Mouse (Mus musculus) heart, embryonic 15.5 days (tissue): ENCODE data around the gene Abcb4. TPM values are rescaled to one million over a fixed set of nuclear protein-coding genes. Genes with fewer than 3 reads are reported as not detected.
"Not testable (repeated sequence)": the region's sequence is repeated elsewhere in the genome, so short reads cannot be mapped to it uniquely, and the experiment has no call there.

Experiments
- ATAC-seq: fragments of 200-750 bp; cut with Nextera tagmentation; replicated peaks from 2 replicates; pipeline ENCODE4 v1.8.0; 2017; ENCODE audit warnings: low read depth, moderate TSS enrichment; ENCODE audit not compliant: insufficient number of reproducible peaks, insufficient read depth, low FRiP score
- H3K27ac ChIP-seq: fragments of 300-500 bp; sonication (generic); 2 replicates; pipeline ENCODE4 v1.5.1; 2015; ENCODE audit warnings: mild to moderate bottlenecking, inconsistent platforms
- H3K27me3 ChIP-seq: fragments of 300-500 bp; sonication (generic); 2 replicates; pipeline ENCODE4 v1.6.1; 2015; ENCODE audit warnings: inconsistent platforms
- H3K36me3 ChIP-seq: fragments of 300-500 bp; sonication (generic); 2 replicates; pipeline ENCODE4 v1.6.1; 2015; ENCODE audit warnings: mild to moderate bottlenecking, inconsistent platforms
- H3K4me1 ChIP-seq: fragments of 300-500 bp; sonication (generic); replicated peaks from 2 replicates; pipeline ENCODE4 v1.6.1; 2015; ENCODE audit warnings: inconsistent platforms
- H3K4me2 ChIP-seq: fragments of 300-500 bp; sonication (generic); 2 replicates; pipeline ENCODE4 v1.6.1; 2015; ENCODE audit warnings: inconsistent platforms, mild to moderate bottlenecking, moderate library complexity
- H3K4me3 ChIP-seq: fragments of 300-500 bp; sonication (generic); 2 replicates; pipeline ENCODE4 v1.5.1; 2015; ENCODE audit warnings: mild to moderate bottlenecking, inconsistent platforms
- H3K9ac ChIP-seq: fragments of 300-500 bp; sonication (generic); 2 replicates; pipeline ENCODE4 v1.6.1; 2015; ENCODE audit warnings: mild to moderate bottlenecking, inconsistent platforms
- H3K9me3 ChIP-seq: fragments of 300-500 bp; sonication (generic); replicated peaks from 2 replicates; pipeline ENCODE4 v1.6.1; 2016; ENCODE audit warnings: inconsistent platforms
- WGBS: fragments of 180-500 bp; shearing (Covaris S2); methylation state at CpG from one replicate; pipeline ENCODE4 v1.1.7; 2015; ENCODE audit warnings: mixed read lengths; 5-methylcytosine and 5-hydroxymethylcytosine counted together
- polyA plus RNA-seq: library from polyadenylated mRNA; unstranded; fragments of >200 nt; fragmentation: Nextera tagmentation; extraction: Ambion mirVana; gene quantifications from 2 replicates; pipeline ENCODE4 v1.2.1, GENCODE M21; 2015

The Abcb4 gene
- polyA plus RNA-seq, 1 experiment from 2014 or later, result 0.45 TPM

GRCm38 (mm10) chr5:8916400-8916799, 22.9 kb downstream of the Abcb4 start:
- H3K4me1 ChIP-seq, result no peaks in the 10 kb centered on the region
- no peak for ATAC-seq
- no peaks in the 10 kb centered on the region for H3K27me3 ChIP-seq
- H3K9ac ChIP-seq, result no peak overlapping the region
- H3K4me2 ChIP-seq, result no peak overlapping the region
- H3K36me3 ChIP-seq, result no peaks in the 10 kb centered on the region
- H3K9me3 ChIP-seq, result no peaks in the 10 kb centered on the region
- H3K4me3 ChIP-seq, result no peak overlapping the region
- no peak overlapping the region for H3K27ac ChIP-seq
- WGBS, result 70% methylated on average over 2 of the region's 2 CpGs

- Histone ChIP-seq H3K27me3 (no peaks in the 10 kb centered on the region), H3K27ac (no peak overlapping the region), H3K36me3 (no peaks in the 10 kb centered on the region), H3K9ac (no peak overlapping the region), H3K4me1 (no peaks in the 10 kb centered on the region), H3K9me3 (no peaks in the 10 kb centered on the region), H3K4me2 (no peak overlapping the region), H3K4me3 (no peak overlapping the region)
- WGBS, result 59% methylated on average over 6 of the region's 6 CpGs
- ATAC-seq, result no peak
These were observed 23.6 kb downstream of the Abcb4 start for GRCm38 (mm10) chr5:8917069-8917468.

- H3K4me3 ChIP-seq, result no peak overlapping the region
- H3K36me3 ChIP-seq, result no peaks in the 10 kb centered on the region
- 0 out of 2 replicates have a peak, but pooled peaks cover 5% of the 10 kb centered on the region for H3K9me3 ChIP-seq
- H3K4me2 ChIP-seq, result no peak overlapping the region
- ATAC-seq, result no peak
- 82% methylated on average over 9 of the region's 9 CpGs for WGBS
- no peak overlapping the region for H3K9ac ChIP-seq
- no peaks in the 10 kb centered on the region for H3K27me3 ChIP-seq
- H3K4me1 ChIP-seq, result no peaks in the 10 kb centered on the region
- H3K27ac ChIP-seq, result no peak overlapping the region
These were observed 34.9 kb downstream of the Abcb4 start for GRCm38 (mm10) chr5:8928440-8928839.

GRCm38 (mm10) chr5:8937965-8938364, 44.4 kb downstream of the Abcb4 start:
- Histone ChIP-seq H3K9ac (no peak overlapping the region), H3K36me3 (no peaks in the 10 kb centered on the region), H3K4me2 (no peak overlapping the region), H3K27me3 (no peaks in the 10 kb centered on the region), H3K9me3 (no peaks in the 10 kb centered on the region), H3K27ac (no peak overlapping the region), H3K4me1 (no peaks in the 10 kb centered on the region), H3K4me3 (no peak overlapping the region)
- WGBS, result 83% methylated on average over 7 of the region's 7 CpGs
- ATAC-seq, result no peak

- ATAC-seq, H3K4me2 ChIP-seq, H3K36me3 ChIP-seq, H3K27me3 ChIP-seq, H3K9me3 ChIP-seq, H3K4me3 ChIP-seq, H3K4me1 ChIP-seq, H3K27ac ChIP-seq, H3K9ac ChIP-seq: not testable (repeated sequence)
- no CpG with 5 or more reads among the region's 1 CpGs for WGBS
These were observed 47.7 kb downstream of the Abcb4 start for GRCm38 (mm10) chr5:8941266-8941665.

DNA sequence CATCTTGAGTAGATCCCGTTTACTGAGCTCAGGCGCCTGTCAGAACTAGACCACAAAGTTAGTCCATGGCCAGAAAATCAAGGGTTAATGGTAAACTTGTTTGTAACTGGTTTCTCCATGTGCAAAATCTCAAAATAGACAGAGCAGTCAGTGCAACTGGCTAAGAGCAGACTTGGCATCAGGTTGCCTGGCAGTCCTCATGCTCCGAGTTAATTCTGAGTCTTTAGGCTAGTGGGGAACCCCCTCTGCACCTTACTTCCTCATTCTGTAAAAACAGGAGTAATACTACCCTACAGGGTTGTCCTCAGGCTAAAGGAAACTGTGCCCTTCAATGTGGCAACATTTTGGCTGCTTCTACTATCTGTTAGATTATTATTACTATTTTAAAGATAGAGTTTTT, 50.3 kb downstream of the Abcb4 start:
- Histone ChIP-seq H3K36me3 (no peaks in the 10 kb centered on the region), H3K4me1 (no peaks in the 10 kb centered on the region), H3K9me3 (no peaks in the 10 kb centered on the region), H3K4me2 (no peak overlapping the region), H3K9ac (no peak overlapping the region), H3K4me3 (no peak overlapping the region), H3K27ac (no peak overlapping the region), H3K27me3 (no peaks in the 10 kb centered on the region)
- 55% methylated on average over 3 of the region's 3 CpGs for WGBS
- ATAC-seq, result no peak

GRCm38 (mm10) chr5:8947423-8948110, 54.0 kb downstream of the Abcb4 start:
- Histone ChIP-seq H3K9ac (no peak overlapping the region), H3K4me2 (no peak overlapping the region), H3K9me3 (no peaks in the 10 kb centered on the region), H3K4me1 (no peaks in the 10 kb centered on the region), H3K4me3 (no peak overlapping the region), H3K27me3 (no peaks in the 10 kb centered on the region), H3K36me3 (no peaks in the 10 kb centered on the region), H3K27ac (no peak overlapping the region)
- WGBS, result 69% methylated on average over 4 of the region's 4 CpGs
- no peak for ATAC-seq

- H3K27ac ChIP-seq, result no peak overlapping the region
- H3K4me3 ChIP-seq, result no peak overlapping the region
- H3K9ac ChIP-seq, result no peak overlapping the region
- H3K4me1 ChIP-seq, result no peaks in the 10 kb centered on the region
- 82% methylated on average over 2 of the region's 2 CpGs for WGBS
- no peaks in the 10 kb centered on the region for H3K27me3 ChIP-seq
- no peak for ATAC-seq
- no peak overlapping the region for H3K4me2 ChIP-seq
- H3K9me3 ChIP-seq, result no peaks in the 10 kb centered on the region
- no peaks in the 10 kb centered on the region for H3K36me3 ChIP-seq
These were observed 60.1 kb downstream of the Abcb4 start for GRCm38 (mm10) chr5:8953660-8954059.

GRCm38 (mm10) chr5:8955544-8955943, 62.0 kb downstream of the Abcb4 start:
- Histone ChIP-seq H3K4me3 (no peak overlapping the region), H3K27me3 (no peaks in the 10 kb centered on the region), H3K4me1 (no peaks in the 10 kb centered on the region), H3K36me3 (no peaks in the 10 kb centered on the region), H3K27ac (no peak overlapping the region), H3K4me2 (no peak overlapping the region), H3K9ac (no peak overlapping the region), H3K9me3 (no peaks in the 10 kb centered on the region)
- 87% methylated on average over 3 of the region's 3 CpGs for WGBS
- ATAC-seq, result no peak

DNA sequence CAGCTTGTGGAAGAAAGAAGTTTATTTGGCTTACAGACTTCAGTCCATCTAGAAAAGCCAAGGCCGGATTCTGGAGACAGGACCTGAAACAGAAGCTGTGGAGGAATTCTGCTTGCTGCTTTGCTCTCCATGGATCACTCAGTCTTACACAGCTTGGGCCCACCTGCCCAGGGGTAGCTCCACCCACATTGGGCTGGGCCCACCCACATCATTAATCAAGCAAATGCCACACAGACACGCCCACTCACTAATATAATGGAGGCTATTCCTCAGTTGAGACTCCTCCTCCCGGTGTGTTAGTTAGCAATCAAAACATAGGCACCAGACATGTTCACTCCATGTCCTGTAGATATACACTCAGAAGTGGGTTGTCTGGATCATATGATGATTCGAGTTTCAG, 67.0 kb downstream of the Abcb4 start:
- WGBS, result 78% methylated on average over 4 of the region's 4 CpGs
- no peak overlapping the region for H3K9ac ChIP-seq
- no peak for ATAC-seq
- H3K9me3 ChIP-seq, result no peaks in the 10 kb centered on the region
- no peaks in the 10 kb centered on the region for H3K4me1 ChIP-seq
- no peaks in the 10 kb centered on the region for H3K27me3 ChIP-seq
- no peak overlapping the region for H3K4me2 ChIP-seq
- no peak overlapping the region for H3K4me3 ChIP-seq
- peaks cover 18% of the 10 kb centered on the region; the same call in 1 of the 2 replicates for H3K36me3 ChIP-seq
- no peak overlapping the region for H3K27ac ChIP-seq

- no peaks in the 10 kb centered on the region for H3K9me3 ChIP-seq
- ATAC-seq, result no peak
- no peak overlapping the region for H3K27ac ChIP-seq
- no peaks in the 10 kb centered on the region for H3K27me3 ChIP-seq
- H3K4me2 ChIP-seq, result no peak overlapping the region
- H3K4me1 ChIP-seq, result no peaks in the 10 kb centered on the region
- no peak overlapping the region for H3K4me3 ChIP-seq
- H3K9ac ChIP-seq, result no peak overlapping the region
- peaks cover 40% of the 10 kb centered on the region for H3K36me3 ChIP-seq
- 96% methylated on average over 5 of the region's 5 CpGs for WGBS
These were observed 71.0 kb downstream of the Abcb4 start for GRCm38 (mm10) chr5:8964487-8964886.

DNA sequence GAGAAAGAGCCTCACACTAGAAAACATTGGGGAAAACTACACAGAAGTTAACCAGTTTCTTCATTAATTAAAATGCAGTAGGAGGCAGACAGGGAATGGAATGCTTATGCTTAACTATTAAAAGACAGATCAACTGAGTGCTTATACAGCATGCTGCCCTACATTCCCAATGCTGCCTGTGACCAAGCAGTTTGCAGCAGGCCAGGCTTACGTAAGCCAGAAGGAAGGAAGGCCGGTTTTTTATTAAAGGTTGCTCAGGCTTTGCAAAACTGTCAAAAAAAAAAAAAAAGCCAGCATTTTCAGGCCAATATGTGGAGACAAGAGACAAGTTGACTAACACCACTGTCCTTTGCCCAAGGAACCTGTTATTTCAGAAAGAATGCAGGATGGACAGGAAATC, 77.2 kb downstream of the Abcb4 start:
- H3K9ac ChIP-seq, result no peak overlapping the region
- H3K4me2 ChIP-seq, result no peak overlapping the region
- 87% methylated on average over 2 of the region's 2 CpGs for WGBS
- H3K27ac ChIP-seq, result no peak overlapping the region
- no peaks in the 10 kb centered on the region for H3K4me1 ChIP-seq
- no peak for ATAC-seq
- no peaks in the 10 kb centered on the region for H3K9me3 ChIP-seq
- H3K4me3 ChIP-seq, result no peak overlapping the region
- H3K27me3 ChIP-seq, result no peaks in the 10 kb centered on the region
- peaks cover 57% of the 10 kb centered on the region for H3K36me3 ChIP-seq
